Mouse (Mus musculus) layer of hippocampus, postnatal 25 days (tissue): ENCODE results near the gene Dusp27. TPM values are rescaled to one million over a fixed set of nuclear protein-coding genes. Genes with fewer than 3 reads are reported as not detected.
A peak's percentile ranks its signal among the peaks of the same experiment; 100 is the strongest.

Experiments used
- DNase-seq, 2 experiments: peaks; one replicate each; pipeline ENCODE4 v3.0.0; 2022; ENCODE audit warnings: mixed read lengths in 2 of 2, low spot score in 1 of 2; ENCODE audit errors: extremely low spot score in 1 of 2
- total RNA-seq, 2 experiments: library from RNA; stranded (reverse); gene quantifications; 2 replicates each; pipeline ENCODE4 v1.2.3; 2021

Gene Dusp27
- under 1 TPM in 1 of 2 experiments, not detected in 1; 0.07 TPM for total RNA-seq

GRCm38 (mm10) chr1:166127719-166128118 is at the start of gene Dusp27:
Dusp27 (minus strand) TSS chr1:166127922.
- no peak for DNase-seq

GRCm38 (mm10) chr1:166173621-166174020 is 45.9 kb upstream of the Dusp27 start:
- no peak for DNase-seq

GRCm38 (mm10) chr1:166172992-166173391 is 45.3 kb upstream of the Dusp27 start:
- no peak for DNase-seq

GRCm38 (mm10) chr1:166170852-166171251 is 43.1 kb upstream of the Dusp27 start:
- no peak for DNase-seq

GRCm38 (mm10) chr1:166169713-166170112 is 42.0 kb upstream of the Dusp27 start:
- DNase-seq: no peak

GRCm38 (mm10) chr1:166168017-166168416 is 40.3 kb upstream of the Dusp27 start:
- no peak for DNase-seq

GRCm38 (mm10) chr1:166167405-166167804 is 39.7 kb upstream of the Dusp27 start:
- no peak for DNase-seq

GRCm38 (mm10) chr1:166165159-166165558 is 37.4 kb upstream of the Dusp27 start:
- no peak for DNase-seq

- no peak for DNase-seq
Observed at GRCm38 (mm10) chr1:166164580-166164979, 36.9 kb upstream of the Dusp27 start.

GRCm38 (mm10) chr1:166160569-166161445 is 33.1 kb upstream of the Dusp27 start:
- DNase-seq: peak; percentile 65 to 92

GRCm38 (mm10) chr1:166160111-166160510 is 32.4 kb upstream of the Dusp27 start:
- DNase-seq: no peak

- no peak for DNase-seq
Observed at GRCm38 (mm10) chr1:166158664-166159063, 30.9 kb upstream of the Dusp27 start.

GRCm38 (mm10) chr1:166157712-166158111 is 30.0 kb upstream of the Dusp27 start:
- DNase-seq: no peak

- no peak for DNase-seq
Observed at GRCm38 (mm10) chr1:166155113-166155494, 27.4 kb upstream of the Dusp27 start.

GRCm38 (mm10) chr1:166154162-166155112 is 26.7 kb upstream of the Dusp27 start:
- peak; percentile 62 to 86 for DNase-seq

GRCm38 (mm10) chr1:166153351-166154120 is 25.8 kb upstream of the Dusp27 start:
- peak; percentile 86 to 98 for DNase-seq

GRCm38 (mm10) chr1:166152034-166152433 is 24.3 kb upstream of the Dusp27 start:
- no peak for DNase-seq

GRCm38 (mm10) chr1:166151341-166151740 is 23.6 kb upstream of the Dusp27 start:
- no peak for DNase-seq

GRCm38 (mm10) chr1:166150035-166150434 is 22.3 kb upstream of the Dusp27 start:
- no peak for DNase-seq

- DNase-seq: no peak
Observed at GRCm38 (mm10) chr1:166149441-166149840, 21.7 kb upstream of the Dusp27 start.
